Mouse (Mus musculus): Measurements from ENCODE around the gene Ppip5k1.

DNA sequence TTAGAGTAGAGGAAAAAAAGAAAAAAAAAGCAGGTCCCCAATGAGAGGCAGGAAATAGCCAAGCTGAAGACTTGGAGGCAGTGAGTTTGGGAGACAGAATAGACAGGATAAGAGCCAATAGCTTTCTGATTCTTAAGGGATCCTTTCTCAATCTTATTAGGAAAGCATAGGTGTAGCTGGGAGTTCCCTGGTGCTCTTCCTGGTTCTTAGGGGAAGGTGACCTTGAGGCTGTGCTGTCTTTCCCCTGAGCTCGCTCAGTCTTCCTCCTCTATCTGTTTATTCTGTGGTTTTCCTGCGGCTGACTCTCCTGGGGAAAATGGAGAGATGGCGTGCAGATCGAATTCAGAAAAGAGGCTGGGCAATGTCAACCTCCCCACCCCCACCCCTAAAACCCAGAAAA lies 2.8 kb upstream of the Ppip5k1 start:
- TF ChIP-seq CTCF (IDR thresholded peaks at IDR 0.05; ENCODE audit: extremely low read depth, insufficient read depth, insufficient read length, insufficient replicate concordance) (no peak), POLR2A (IDR thresholded peaks at IDR 0.05; ENCODE audit: low read depth, low read length) (no peak)

All from spleen, adult 2 months (tissue).